Mouse (Mus musculus): ENCODE data around the gene Zfp507.

Zfp507 gene

GRCm38 (mm10) chr7:35802906-35803595, at the start of gene Zfp507:
TSS of gene Zfp507 (minus strand) at chr7:35803003.
- ChIA-PET CTCF (interaction anchor here in 3 of 4 experiments (0.7 to 1.3 kb wide), 3 partner anchors 15 to 43 kb away, joined by 3 to 8 read pairs (median 4); no protein-coding TSS in a partner anchor), POLR2A (interaction anchor here in 3 of 4 experiments (0.5 to 2.4 kb wide), 14 partner anchors 8 to 1694 kb away, joined by 3 to 8 read pairs (median 4); partner anchors contain the start of genes Cep89 (in 1 of the 3), Dpy19l3 (in 1 of the 3) and Faap24 (in 1 of the 3))

- ChIA-PET CTCF (no interaction called here), POLR2A (no interaction called here)
Observed at GRCm38 (mm10) chr7:35850426-35850825, 47.6 kb upstream of the Zfp507 start.

- ChIA-PET CTCF (interaction anchor here in 1 of 4 experiments (0.7 kb wide), 1 partner anchor 31 kb away, joined by 4 read pairs; no protein-coding TSS in a partner anchor), POLR2A (interaction anchor here in 1 of 4 experiments (0.6 kb wide), 1 partner anchor 1510 kb away, joined by 3 read pairs; no protein-coding TSS in a partner anchor)
Observed at GRCm38 (mm10) chr7:35848526-35848925, 45.7 kb upstream of the Zfp507 start.

- POLR2A ChIA-PET: no interaction called here
Observed at GRCm38 (mm10) chr7:35840504-35840903, 37.7 kb upstream of the Zfp507 start.

GRCm38 (mm10) chr7:35836851-35837250, 34.0 kb upstream of the Zfp507 start:
- ChIA-PET POLR2A (interaction anchor here in 1 of 4 experiments (0.7 kb wide), 1 partner anchor 9 kb away, joined by 3 read pairs; no protein-coding TSS in a partner anchor), CTCF (interaction anchor here in 1 of 4 experiments (0.8 kb wide), 1 partner anchor 9 kb away, joined by 3 read pairs; no protein-coding TSS in a partner anchor)

More at GRCm38 (mm10) chr7:35840504-35840903, 37.7 kb upstream of the Zfp507 start:
- CTCF ChIA-PET: no interaction called here

GRCm38 (mm10) chr7:35836415-35836814, 33.6 kb upstream of the Zfp507 start:
- ChIA-PET POLR2A (interaction anchor here in 1 of 4 experiments (0.7 kb wide), 1 partner anchor 8 kb away, joined by 3 read pairs; no protein-coding TSS in a partner anchor), CTCF (interaction anchor here in 2 of 4 experiments (0.8 to 1.2 kb wide), 2 partner anchors 9 to 26 kb away, joined by 3 read pairs; no protein-coding TSS in a partner anchor)

- ChIA-PET CTCF (no interaction called here), POLR2A (no interaction called here)
Observed at GRCm38 (mm10) chr7:35830119-35830518, 27.3 kb upstream of the Zfp507 start.

GRCm38 (mm10) chr7:35823906-35824305, 21.1 kb upstream of the Zfp507 start:
- POLR2A ChIA-PET: interaction anchor here in 1 of 4 experiments (0.6 kb wide), 1 partner anchor 14 kb away, joined by 12 read pairs; no protein-coding TSS in a partner anchor
- CTCF ChIA-PET: interaction anchor here in 2 of 4 experiments (0.6 to 1.3 kb wide), 6 partner anchors 17 to 562 kb away, joined by 3 to 4 read pairs (median 3); no protein-coding TSS in a partner anchor

- ChIA-PET CTCF (interaction anchor here in 3 of 4 experiments (0.6 kb wide), 3 partner anchors 49 to 1502 kb away, joined by 3 to 4 read pairs (median 4); no protein-coding TSS in a partner anchor), POLR2A (interaction anchor here in 2 of 4 experiments (0.7 to 0.9 kb wide), 3 partner anchors 9 to 240 kb away, joined by 3 read pairs; no protein-coding TSS in a partner anchor)
Observed at GRCm38 (mm10) chr7:35822320-35822719, 19.5 kb upstream of the Zfp507 start.

GRCm38 (mm10) chr7:35821357-35821756, 18.6 kb upstream of the Zfp507 start:
- ChIA-PET CTCF (interaction anchor here in 2 of 4 experiments (0.6 kb wide), 3 partner anchors 33 to 1567 kb away, joined by 3 to 9 read pairs (median 4); no protein-coding TSS in a partner anchor), POLR2A (no interaction called here)

- POLR2A ChIA-PET: no interaction called here
- CTCF ChIA-PET: interaction anchor here in 2 of 4 experiments (0.6 to 1.6 kb wide), 3 partner anchors 9 to 700 kb away, joined by 3 to 4 read pairs (median 3); no protein-coding TSS in a partner anchor
Observed at GRCm38 (mm10) chr7:35819486-35819885, 16.7 kb upstream of the Zfp507 start.

GRCm38 (mm10) chr7:35814759-35815551, 12.2 kb upstream of the Zfp507 start:
- ChIA-PET POLR2A (interaction anchor here in 1 of 4 experiments (0.6 kb wide), 1 partner anchor 526 kb away, joined by 4 read pairs; no protein-coding TSS in a partner anchor), CTCF (no interaction called here)

- POLR2A ChIA-PET: interaction anchor here in 2 of 4 experiments (0.6 to 1.4 kb wide), 2 partner anchors 9 to 10 kb away, joined by 3 read pairs; no protein-coding TSS in a partner anchor
- CTCF ChIA-PET: interaction anchor here in 2 of 4 experiments (0.6 to 1.3 kb wide), 2 partner anchors 16 to 54 kb away, joined by 3 to 4 read pairs; no protein-coding TSS in a partner anchor
Observed at GRCm38 (mm10) chr7:35813306-35813705, 10.5 kb upstream of the Zfp507 start.

- POLR2A ChIA-PET: interaction anchor here in 1 of 4 experiments (1.0 to 1.7 kb wide), 3 partner anchors 8 to 54 kb away, joined by 3 to 4 read pairs (median 3); partner anchors contain the start of gene Zfp507
- CTCF ChIA-PET: interaction anchor here in 3 of 4 experiments (0.6 to 1.8 kb wide), 9 partner anchors 9 to 458 kb away, joined by 3 to 5 read pairs (median 3); no protein-coding TSS in a partner anchor
Observed at GRCm38 (mm10) chr7:35810736-35811135, 7.9 kb upstream of the Zfp507 start.

GRCm38 (mm10) chr7:35804206-35804605, 1.4 kb upstream of the Zfp507 start:
- ChIA-PET CTCF (interaction anchor here in 2 of 4 experiments (0.5 to 1.3 kb wide), 5 partner anchors 26 to 54 kb away, joined by 3 to 7 read pairs (median 3); no protein-coding TSS in a partner anchor), POLR2A (interaction anchor here in 3 of 4 experiments (0.6 to 2.4 kb wide), 10 partner anchors 8 to 408 kb away, joined by 3 to 8 read pairs (median 3); partner anchors contain the start of genes Cep89 (in 1 of the 3), Dpy19l3 (in 1 of the 3) and Faap24 (in 1 of the 3))

- CTCF ChIA-PET: interaction anchor here in 2 of 4 experiments (0.7 to 1.3 kb wide), 2 partner anchors 14 to 43 kb away, joined by 4 to 8 read pairs; no protein-coding TSS in a partner anchor
Observed at GRCm38 (mm10) chr7:35802201-35802905, 450 bp downstream of the Zfp507 start.

GRCm38 (mm10) chr7:35796123-35796522, 6.7 kb downstream of the Zfp507 start:
- CTCF ChIA-PET: interaction anchor here in 2 of 4 experiments (1.2 to 1.4 kb wide), 2 partner anchors 15 to 51 kb away, joined by 3 read pairs; no protein-coding TSS in a partner anchor
- POLR2A ChIA-PET: interaction anchor here in 1 of 4 experiments (1.4 to 2.0 kb wide), 2 partner anchors 18 to 25 kb away, joined by 3 to 7 read pairs; no protein-coding TSS in a partner anchor

More at GRCm38 (mm10) chr7:35802201-35802905, 450 bp downstream of the Zfp507 start:
- POLR2A ChIA-PET: interaction anchor here in 3 of 4 experiments (0.5 to 2.4 kb wide), 7 partner anchors 8 to 1695 kb away, joined by 3 to 8 read pairs (median 4); no protein-coding TSS in a partner anchor

Data from embryonic stem cell, embryonic (primary cell).